Mouse (Mus musculus) C2C12 (cell line): ENCODE measurements at regions not wholly inside any gene's neighbourhood (a gene's known extent, or its start where the extent isn't known, plus 50 kb on each side); places are given as distances from the start of the nearest gene placed in this dataset.

ENCODE experiments used
- CEBPB ChIP-seq: IDR thresholded peaks from one replicate; pipeline ENCODE4 v1.6.1; 2011; ENCODE audit warnings: low read depth, mild to moderate bottlenecking, control low read depth, moderate library complexity
- CTCF ChIP-seq: IDR thresholded peaks from one replicate; pipeline ENCODE4 v1.5.1; 2011; ENCODE audit not compliant: control insufficient read depth, insufficient read depth, insufficient read length
- MAX ChIP-seq: IDR thresholded peaks from one replicate; pipeline ENCODE4 v1.6.1; 2011; ENCODE audit warnings: mild to moderate bottlenecking, control low read depth
- USF1 ChIP-seq: IDR thresholded peaks from one replicate; pipeline ENCODE4 v1.6.1; 2011; ENCODE audit warnings: low read depth, mild to moderate bottlenecking, control low read depth, moderate library complexity

DNA sequence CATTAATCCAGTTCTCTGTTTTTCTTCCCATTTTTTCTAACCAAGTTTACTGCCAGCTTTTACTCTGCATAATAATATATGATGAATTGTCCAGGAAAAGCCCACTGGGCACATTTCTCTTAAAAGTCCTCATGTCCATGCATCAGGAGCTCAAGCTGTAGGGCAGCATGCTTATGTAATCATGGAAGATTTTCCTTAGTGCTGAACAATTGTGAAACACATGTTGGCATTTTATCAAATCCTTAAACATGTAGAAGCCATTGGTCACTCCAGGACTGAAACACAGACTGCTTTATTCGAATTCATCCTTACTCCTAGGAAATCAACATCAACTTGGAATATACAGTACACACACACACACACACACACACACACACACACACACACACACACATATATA lies 198.4 kb downstream of the Lyplal1 start:
- TF ChIP-seq CTCF (no peak), CEBPB (no peak), USF1 (no peak), MAX (no peak)
